Comparison of ENCODE assay signal across 21 mouse cellular contexts in genomic region chr14:101806058-101806457, GRCm38 (mm10).
A peak's percentile ranks its signal among the peaks of the same experiment; 100 is the strongest.
DNase-seq lines count a peak whose midpoint lies in the region; ATAC-seq and TF ChIP-seq lines count a peak whose summit lies in the region.
"Had no signal": no experiment of that assay in that cellular context is flagged by ENCODE, and none has a peak within 500 bp of the region (broad histone marks: within the 10 kb centered on the region; RNA-seq: fewer than 3 reads in every experiment).

No protein-coding gene starts in this region.

- H3K4me2 ChIP-seq in kidney, embryonic 15.5 days = no peak overlapping the region
- H3K4me2 ChIP-seq in intestine, embryonic 16.5 days (ENCODE audit: low read depth, low read length) = no peak overlapping the region
- H3K4me2 ChIP-seq: forebrain, embryonic 13.5 days; heart, embryonic 15.5 days; limb, embryonic 13.5 days; liver, embryonic 13.5 days had no signal

- H3K9me3 ChIP-seq in kidney, embryonic 15.5 days (replicated peaks) = no peaks in the 10 kb centered on the region
- H3K9me3 ChIP-seq in intestine, embryonic 16.5 days (ENCODE audit: control insufficient read depth, low read length) = no peaks in the 10 kb centered on the region
- H3K9me3 ChIP-seq: forebrain, embryonic 13.5 days; heart, embryonic 15.5 days; limb, embryonic 13.5 days; liver, embryonic 13.5 days had no signal

- no peak for TF ChIP-seq CTCF in gastrocnemius, adult 2 months (IDR thresholded peaks at IDR 0.05)

- no peak for DNase-seq in gastrocnemius, adult 2 months
- no peak for DNase-seq in gastrocnemius, adult 8-10 months (ENCODE audit: low spot score in 2 of 2)
- DNase-seq in kidney, postnatal 4 days = no peak
- peak; percentile 22 for DNase-seq in R1 (ENCODE audit: low read depth, low spot score)
- DNase-seq in left cerebral cortex, adult 18-20 months (ENCODE audit: low spot score in 2 of 2) = no peak
- no peak for DNase-seq in right cerebral cortex, postnatal 4 days
- DNase-seq: adrenal gland, postnatal 10 days; cerebellum, postnatal 10 days; embryo, embryonic 11 days; gastrocnemius, postnatal 14 days; heart, adult 2 months; heart, postnatal 4 days; liver, embryonic 13.5 days; lung, postnatal 4 days; thymus, postnatal 36 days had no signal

- 48% methylated on average over 5 of the region's 5 CpGs for WGBS in kidney, embryonic 15.5 days
- 48% methylated on average over 5 of the region's 5 CpGs for WGBS in intestine, embryonic 16.5 days

- intact Hi-C loops in gastrocnemius, adult 2 months (cut with DNase I) = no loop called here

- ATAC-seq in kidney, embryonic 15.5 days (replicated peaks; ENCODE audit: low FRiP score) = no peak
- no peak for ATAC-seq in intestine, embryonic 16.5 days
- ATAC-seq: forebrain, embryonic 13.5 days had no signal

- no peaks in the 10 kb centered on the region for H3K36me3 ChIP-seq in kidney, embryonic 15.5 days
- no peaks in the 10 kb centered on the region for H3K36me3 ChIP-seq in intestine, embryonic 16.5 days (ENCODE audit: control insufficient read depth, insufficient read depth, low read length)
- H3K36me3 ChIP-seq: heart, embryonic 15.5 days; limb, embryonic 13.5 days; liver, embryonic 13.5 days had no signal

- no peak overlapping the region for H3K9ac ChIP-seq in kidney, embryonic 15.5 days
- no peak overlapping the region for H3K9ac ChIP-seq in intestine, embryonic 16.5 days (ENCODE audit: low read depth, low read length)
- H3K9ac ChIP-seq: forebrain, embryonic 13.5 days; heart, embryonic 15.5 days; limb, embryonic 13.5 days; liver, embryonic 13.5 days had no signal

- H3K4me3 ChIP-seq in gastrocnemius, adult 2 months = no peak overlapping the region
- H3K4me3 ChIP-seq in kidney, embryonic 15.5 days (replicated peaks) = no peak overlapping the region
- H3K4me3 ChIP-seq in intestine, embryonic 16.5 days (ENCODE audit: low read length) = no peak overlapping the region
- H3K4me3 ChIP-seq: erythroblast, embryonic 14.5 days; forebrain, embryonic 13.5 days; heart, adult 2 months; heart, embryonic 15.5 days; limb, embryonic 13.5 days; liver, embryonic 13.5 days had no signal

- peaks cover 32% of the 10 kb centered on the region for H3K4me1 ChIP-seq in kidney, embryonic 15.5 days
- H3K4me1 ChIP-seq in intestine, embryonic 16.5 days (ENCODE audit: control insufficient read depth, insufficient read depth, low read length) = peaks cover 21% of the 10 kb centered on the region
- H3K4me1 ChIP-seq: forebrain, embryonic 13.5 days; liver, embryonic 13.5 days had no signal

- no peaks in the 10 kb centered on the region for H3K27me3 ChIP-seq in kidney, embryonic 15.5 days
- no peaks in the 10 kb centered on the region for H3K27me3 ChIP-seq in intestine, embryonic 16.5 days (replicated peaks; ENCODE audit: control insufficient read depth, insufficient read depth, low read length)
- H3K27me3 ChIP-seq: forebrain, embryonic 13.5 days; heart, embryonic 15.5 days; limb, embryonic 13.5 days; liver, embryonic 13.5 days had no signal

- peak overlapping the region; percentile 69; the same call in 1 of the 2 replicates for H3K27ac ChIP-seq in gastrocnemius, adult 2 months
- peak overlapping the region; percentile 79 for H3K27ac ChIP-seq in kidney, embryonic 15.5 days
- peak overlapping the region; percentile 19; the same call in 1 of the 2 replicates for H3K27ac ChIP-seq in intestine, embryonic 16.5 days (ENCODE audit: low read length)
- H3K27ac ChIP-seq: forebrain, embryonic 13.5 days; heart, adult 2 months; heart, embryonic 15.5 days; limb, embryonic 13.5 days; liver, embryonic 13.5 days had no signal

Comparison
In these comparisons a context has a peak if more than half of its experiments do, and no peak if none do; other contexts are left out.
1. H3K27ac ChIP-seq: peak in every context shown above with its lines; median percentile 79 in kidney, embryonic 15.5 days; 69 in gastrocnemius, adult 2 months; 19 in intestine, embryonic 16.5 days.